Mouse (Mus musculus) E14TG2a.4 (cell line): ENCODE results near the gene Entpd5.

Experiments
- CTCF ChIP-seq: conservative IDR thresholded peaks from 2 replicates; pipeline ENCODE4 v1.5.1; 2014; ENCODE audit warnings: low read length
- NANOG ChIP-seq: IDR thresholded peaks from 2 replicates; pipeline ENCODE4 v1.6.1; 2014; ENCODE audit warnings: borderline replicate concordance, low read length, mixed read lengths

DNA sequence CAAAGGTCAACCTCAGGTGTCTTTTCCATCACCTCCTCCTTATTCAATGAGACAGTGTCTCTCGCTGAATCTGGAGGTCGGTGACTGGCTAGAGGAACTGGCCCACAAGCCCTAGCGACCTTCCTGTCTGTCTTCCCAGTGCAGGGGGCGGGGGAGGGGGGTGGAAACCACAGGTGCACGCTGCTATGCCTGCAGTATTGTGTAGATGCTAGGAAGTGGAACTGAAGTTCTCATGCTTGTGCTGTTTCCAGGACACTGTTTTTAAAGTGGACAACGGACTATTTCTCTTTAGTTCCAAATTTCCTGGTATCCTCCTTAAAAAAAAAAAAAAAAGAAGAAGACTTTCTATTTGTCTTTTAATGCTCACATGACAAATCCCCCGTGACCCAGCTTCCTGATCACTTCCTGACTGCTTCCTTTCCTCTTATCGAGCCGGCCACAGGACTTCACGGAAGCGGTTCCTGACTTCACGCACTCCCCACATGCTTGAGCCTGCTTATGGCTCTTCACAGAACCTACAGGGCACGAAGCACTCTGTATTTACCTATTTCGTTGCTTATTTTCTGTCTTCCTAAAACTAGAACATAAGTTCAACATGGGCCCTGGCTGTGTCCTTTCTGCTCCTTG lies 19.9 kb downstream of the Entpd5 start:
- TF ChIP-seq CTCF (no peak), NANOG (no peak)
